Mouse (Mus musculus) myocyte (in vitro differentiated cells): ENCODE data around the gene Hirip3.

Experiments
- POLR2A ChIP-seq: IDR thresholded peaks from one replicate; pipeline ENCODE4 v1.6.1; 2011; ENCODE audit warnings: low read depth, mild to moderate bottlenecking, control low read depth, moderate library complexity; ENCODE audit not compliant: insufficient read length
- USF1 ChIP-seq: IDR thresholded peaks from one replicate; pipeline ENCODE4 v1.6.1; 2011; ENCODE audit warnings: low read depth, mild to moderate bottlenecking, control low read depth, moderate library complexity

GRCm38 (mm10) chr7:126914844-126915243 lies 53.1 kb downstream of the Hirip3 start:
- TF ChIP-seq POLR2A (no peak), USF1 (no peak)
